Mouse (Mus musculus) adrenal gland, postnatal 0 days (tissue): ENCODE results near the gene Klra5. TPM values are rescaled to one million over a fixed set of nuclear protein-coding genes. Genes with fewer than 3 reads are reported as not detected.

Experiments
- polyA plus RNA-seq: library from polyadenylated mRNA; unstranded; fragments of >200 nt; fragmentation: Nextera tagmentation; extraction: Ambion mirVana; gene quantifications from 2 replicates; pipeline ENCODE4 v1.2.1, GENCODE M21; 2015

Klra5 gene
- polyA plus RNA-seq, result 0.39 TPM in 1 of 2 replicates, not detected in the other

GRCm38 (mm10) chr6:129917476-129917946 lies at the start of gene Klra5:
Klra5 (minus strand) TSS chr6:129917650.

GRCm38 (mm10) chr6:129876549-129876948 lies 40.9 kb downstream of the Klra5 start, which contains the start of gene Klra17:
Klra17 (minus strand) TSS chr6:129876672.

GRCm38 (mm10) chr6:129862349-129862748 lies 55.1 kb downstream of the Klra5 start, which contains the start of gene Gm17631:
Gm17631 (plus strand) TSS chr6:129862649.

Other genes with a start within 250 kb of the Klra5 start
- gene Klrc1, start 238.7 kb downstream of the Klra5 start, polyA plus RNA-seq, result 0.44 and 0.85 TPM in 2 replicates
- gene Klri1, start 200.5 kb downstream of the Klra5 start, polyA plus RNA-seq, result not detected in 2 replicates
- gene Klri2, start 177.2 kb downstream of the Klra5 start, polyA plus RNA-seq, result 0.13 TPM in 1 of 2 replicates, not detected in the other
- not detected in 2 replicates for gene Gm156, start 133.4 kb downstream of the Klra5 start, polyA plus RNA-seq
- not detected in 2 replicates for gene Gm17631, start 55.0 kb downstream of the Klra5 start, polyA plus RNA-seq
- 0.15 TPM in 1 of 2 replicates, not detected in the other for gene Klra17, start 41.0 kb downstream of the Klra5 start, polyA plus RNA-seq
- gene Klra6, start 109.3 kb upstream of the Klra5 start, polyA plus RNA-seq, result not detected in 2 replicates
- gene Klra4, start 149.6 kb upstream of the Klra5 start, polyA plus RNA-seq, result not detected in 2 replicates
- not detected in 2 replicates for gene Klra8, start 212.2 kb upstream of the Klra5 start, polyA plus RNA-seq